Mouse (Mus musculus) hindbrain, embryonic 16.5 days (tissue): Measurements from ENCODE around the gene Plac9b. TPM values are rescaled to one million over a fixed set of nuclear protein-coding genes. Genes with fewer than 3 reads are reported as not detected.
"Not testable (repeated sequence)": the region's sequence is repeated elsewhere in the genome, so short reads cannot be mapped to it uniquely, and the experiment has no call there.

Source experiments
- ATAC-seq: fragments of 200-750 bp; cut with Nextera tagmentation; 2 replicates; pipeline ENCODE4 v1.8.0; 2017; ENCODE audit warnings: moderate TSS enrichment, moderate library complexity
- H3K27ac ChIP-seq: fragments of 300-500 bp; sonication (generic); 2 replicates; pipeline ENCODE4 v1.5.1; 2014; ENCODE audit warnings: low read depth, mild to moderate bottlenecking, control low read depth, low read length, moderate library complexity
- H3K27me3 ChIP-seq: fragments of 300-500 bp; sonication (generic); replicated peaks from 2 replicates; pipeline ENCODE4 v1.6.1; 2014; ENCODE audit warnings: low read length; ENCODE audit not compliant: control insufficient read depth, insufficient read depth
- H3K36me3 ChIP-seq: fragments of 300-500 bp; sonication (generic); 2 replicates; pipeline ENCODE4 v1.6.1; 2014; ENCODE audit warnings: mild to moderate bottlenecking, low read length, moderate library complexity, mixed read lengths; ENCODE audit not compliant: control insufficient read depth, insufficient read depth
- H3K4me1 ChIP-seq: fragments of 300-500 bp; sonication (generic); 2 replicates; pipeline ENCODE4 v1.6.1; 2014; ENCODE audit warnings: low read depth, low read length; ENCODE audit not compliant: control insufficient read depth, insufficient read depth
- H3K4me2 ChIP-seq: fragments of 300-500 bp; sonication (generic); 2 replicates; pipeline ENCODE4 v1.6.1; 2014; ENCODE audit warnings: mild to moderate bottlenecking, low read length, control low read depth, moderate library complexity
- H3K4me3 ChIP-seq: fragments of 300-500 bp; sonication (generic); 2 replicates; pipeline ENCODE4 v1.5.1; 2014; ENCODE audit warnings: mild to moderate bottlenecking, low read length, control low read depth, moderate library complexity
- H3K9ac ChIP-seq: fragments of 300-500 bp; sonication (generic); 2 replicates; pipeline ENCODE4 v1.6.1; 2014; ENCODE audit warnings: low read depth, mild to moderate bottlenecking, control low read depth, low read length, moderate library complexity
- H3K9me3 ChIP-seq: fragments of 300-500 bp; sonication (generic); 2 replicates; pipeline ENCODE4 v1.6.1; 2014; ENCODE audit warnings: mild to moderate bottlenecking, low read length, moderate library complexity; ENCODE audit not compliant: control insufficient read depth
- WGBS: fragments of 180-500 bp; shearing (Covaris S2); extraction: QIAGEN DNeasy Blood & Tissue Kit; methylation state at CpG from one replicate; pipeline ENCODE4 v1.1.7; 2014; 5-methylcytosine and 5-hydroxymethylcytosine counted together
- polyA plus RNA-seq: library from polyadenylated mRNA; unstranded; fragments of >200 nt; fragmentation: Nextera tagmentation; extraction: Ambion mirVana; gene quantifications from 2 replicates; pipeline ENCODE4 v1.2.1, GENCODE M21; 2015

The Plac9b gene
- 6.0 and 12.7 TPM in 2 replicates for polyA plus RNA-seq

DNA sequence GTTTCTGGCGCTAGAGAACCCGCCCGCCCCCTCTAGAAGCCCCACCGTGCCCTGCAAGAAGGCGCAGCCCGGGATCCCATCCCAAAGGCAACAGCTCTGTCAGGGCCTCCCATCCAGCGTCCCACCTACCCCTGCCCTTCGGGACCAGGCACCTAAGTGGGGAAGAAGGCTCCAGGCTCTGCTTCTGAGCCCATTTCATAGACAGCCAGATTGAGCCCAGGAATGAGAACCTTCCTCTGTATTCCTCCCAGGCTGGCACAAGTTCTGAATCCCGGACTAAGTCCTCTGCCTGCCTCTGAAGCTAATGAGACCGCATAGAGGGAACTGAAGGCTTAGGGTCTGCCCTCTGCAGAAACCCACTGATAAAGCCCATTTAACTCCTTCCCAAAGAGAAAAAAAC is at the start of gene Plac9b:
TSS of gene Plac9b (minus strand) at position 101 of the 400 bp plus-strand sequence.
- H3K27ac ChIP-seq, H3K27me3 ChIP-seq, H3K4me3 ChIP-seq, H3K9ac ChIP-seq, ATAC-seq, H3K4me2 ChIP-seq, H3K36me3 ChIP-seq, H3K4me1 ChIP-seq, H3K9me3 ChIP-seq: not testable (repeated sequence)
- WGBS: no CpG with 5 or more reads among the region's 10 CpGs

DNA sequence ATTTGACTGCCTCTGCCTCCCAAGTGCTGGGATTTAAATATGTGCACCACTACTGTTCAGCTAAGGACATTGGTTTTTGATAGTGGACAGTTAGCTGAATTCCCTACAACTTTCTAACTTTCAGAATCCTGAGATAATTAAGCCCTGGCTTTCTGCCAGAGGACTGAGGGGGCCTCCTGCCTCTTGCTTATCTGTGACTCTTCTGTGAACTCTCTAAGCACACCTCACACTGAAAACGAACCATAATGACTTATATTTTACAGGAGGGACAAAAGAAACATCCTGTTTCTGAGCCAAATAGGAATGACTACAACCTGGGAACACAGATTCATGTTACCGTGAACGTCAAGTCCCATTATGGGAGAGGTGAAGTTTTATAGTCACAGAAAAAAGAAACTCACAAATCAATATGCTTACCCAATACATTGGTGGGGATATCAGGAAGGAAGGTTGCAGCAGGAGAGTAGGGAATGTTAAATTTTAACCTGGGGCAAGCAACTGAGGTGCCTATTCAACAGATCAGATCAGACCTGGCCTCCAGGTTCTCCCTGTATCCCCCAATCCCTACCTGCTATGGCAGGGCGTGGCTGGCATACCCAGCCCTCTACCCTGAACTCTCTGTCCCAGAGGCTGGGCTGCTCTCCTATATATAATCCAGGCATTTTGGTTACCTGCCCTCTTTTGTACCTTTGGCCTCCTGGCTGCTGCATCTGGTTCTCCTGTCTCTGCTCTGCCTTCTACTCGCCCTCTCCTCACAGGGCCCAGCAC is 34.1 kb upstream of the Plac9b start:
- H3K36me3 ChIP-seq, H3K27ac ChIP-seq, H3K9me3 ChIP-seq, H3K9ac ChIP-seq, H3K4me3 ChIP-seq, H3K4me1 ChIP-seq, H3K4me2 ChIP-seq, ATAC-seq, H3K27me3 ChIP-seq: not testable (repeated sequence)
- WGBS: no CpG with 5 or more reads among the region's 5 CpGs

GRCm38 (mm10) chr14:26206926-26207247 is 24.6 kb upstream of the Plac9b start, which contains the start of gene Tmem254b:
Gene Tmem254b (minus strand): TSS chr14:26207041.
- ATAC-seq: peak; percentile 90
- H3K9ac ChIP-seq: not testable (repeated sequence)
- WGBS: no CpG with 5 or more reads among the region's 10 CpGs

GRCm38 (mm10) chr14:26206197-26206925 is 24.1 kb upstream of the Plac9b start:
- not testable (repeated sequence) for H3K4me3 ChIP-seq, H3K4me2 ChIP-seq, H3K36me3 ChIP-seq, H3K4me1 ChIP-seq, H3K27me3 ChIP-seq, H3K9ac ChIP-seq, H3K9me3 ChIP-seq, H3K27ac ChIP-seq
- WGBS: no CpG with 5 or more reads among the region's 44 CpGs
- peak; percentile 95 for ATAC-seq

More at GRCm38 (mm10) chr14:26206926-26207247, 24.6 kb upstream of the Plac9b start, which contains the start of gene Tmem254b:
- not testable (repeated sequence) for H3K27me3 ChIP-seq, H3K4me2 ChIP-seq, H3K4me1 ChIP-seq, H3K36me3 ChIP-seq, H3K9me3 ChIP-seq, H3K4me3 ChIP-seq, H3K27ac ChIP-seq

- not testable (repeated sequence) for H3K9me3 ChIP-seq, H3K4me2 ChIP-seq, H3K4me3 ChIP-seq, H3K4me1 ChIP-seq, H3K27ac ChIP-seq, H3K27me3 ChIP-seq, ATAC-seq, H3K9ac ChIP-seq, H3K36me3 ChIP-seq
- no CpG with 5 or more reads among the region's 3 CpGs for WGBS
Measured at GRCm38 (mm10) chr14:26197851-26198250, 15.6 kb upstream of the Plac9b start.

- not testable (repeated sequence) for H3K36me3 ChIP-seq, H3K9ac ChIP-seq, H3K4me1 ChIP-seq, H3K4me2 ChIP-seq, H3K27ac ChIP-seq, H3K4me3 ChIP-seq, ATAC-seq, H3K27me3 ChIP-seq, H3K9me3 ChIP-seq
- WGBS: no CpG with 5 or more reads among the region's 8 CpGs
Measured at GRCm38 (mm10) chr14:26188361-26188760, 6.1 kb upstream of the Plac9b start.

GRCm38 (mm10) chr14:26186638-26187037 is 4.4 kb upstream of the Plac9b start:
- not testable (repeated sequence) for H3K27ac ChIP-seq, H3K27me3 ChIP-seq, H3K9ac ChIP-seq, H3K4me2 ChIP-seq, H3K4me1 ChIP-seq, H3K36me3 ChIP-seq, H3K4me3 ChIP-seq, H3K9me3 ChIP-seq, ATAC-seq
- WGBS: no CpG with 5 or more reads among the region's 9 CpGs

DNA sequence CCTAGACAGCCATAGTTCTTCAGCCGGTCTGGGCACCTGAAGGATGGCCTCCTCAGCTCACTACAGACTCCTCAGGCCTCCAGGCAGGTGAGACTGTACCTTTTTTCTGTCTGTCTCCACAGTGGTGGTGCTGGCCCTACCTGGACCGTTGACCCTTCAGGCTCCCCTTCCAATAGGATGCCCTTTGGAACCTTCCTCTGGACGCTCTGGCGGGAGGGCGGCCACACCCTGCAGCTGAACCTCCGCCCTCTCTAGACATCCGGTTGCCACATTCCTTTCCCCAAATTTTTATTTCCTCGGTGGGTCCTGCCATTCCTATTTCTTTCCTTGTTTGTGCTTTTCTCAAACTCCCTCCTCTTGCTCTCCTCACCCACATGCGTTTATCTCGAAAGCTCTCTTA is 620 bp downstream of the Plac9b start:
- H3K36me3 ChIP-seq, H3K27ac ChIP-seq, H3K4me3 ChIP-seq, H3K4me1 ChIP-seq, H3K9ac ChIP-seq, H3K27me3 ChIP-seq, H3K4me2 ChIP-seq, ATAC-seq, H3K9me3 ChIP-seq: not testable (repeated sequence)
- WGBS: no CpG with 5 or more reads among the region's 10 CpGs

DNA sequence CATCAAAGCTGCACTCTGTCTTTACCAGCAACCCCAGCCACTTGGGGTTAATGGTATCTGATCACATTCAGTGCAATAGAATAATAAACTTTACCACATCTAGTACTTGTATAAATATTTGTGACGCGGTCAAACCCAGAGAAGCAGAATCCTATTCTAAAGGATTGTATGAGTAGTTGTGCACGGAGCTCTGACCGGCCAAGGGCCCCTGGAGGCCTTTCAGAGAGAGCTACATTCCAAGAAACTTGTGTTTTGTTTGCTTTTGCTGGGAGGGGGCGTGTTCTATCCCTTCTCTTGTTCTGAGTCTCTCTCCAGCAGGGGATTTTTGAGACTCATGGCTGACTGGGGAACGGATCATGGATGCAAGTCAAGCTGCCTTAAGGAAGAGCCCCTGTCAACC is 7.3 kb downstream of the Plac9b start:
- no CpG with 5 or more reads among the region's 6 CpGs for WGBS
- not testable (repeated sequence) for H3K4me2 ChIP-seq, H3K27me3 ChIP-seq, H3K36me3 ChIP-seq, H3K27ac ChIP-seq, H3K4me3 ChIP-seq, H3K9ac ChIP-seq, H3K9me3 ChIP-seq, ATAC-seq, H3K4me1 ChIP-seq
